Comparison of ENCODE assay signal across 17 mouse cellular contexts in the genomic region with DNA sequence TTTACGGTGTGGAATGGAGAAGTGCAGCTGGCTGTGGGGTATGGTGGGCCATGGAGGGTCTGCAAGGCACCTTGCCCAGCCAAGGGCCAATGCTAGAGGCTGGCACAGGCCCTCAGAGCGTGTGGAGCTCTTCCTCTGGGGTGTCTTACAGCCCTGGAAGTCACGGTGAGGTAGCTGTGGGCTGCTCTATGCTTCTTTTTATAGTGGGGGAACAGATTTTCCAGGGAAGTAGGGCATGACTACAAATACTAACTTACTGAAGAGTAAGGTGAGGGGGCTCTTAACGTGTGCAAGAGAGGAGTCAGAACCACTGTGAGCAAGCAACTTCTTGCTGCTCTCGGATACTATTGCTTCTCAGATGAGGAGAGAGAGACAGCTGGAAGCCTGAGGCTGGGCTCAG. TPM values are rescaled to one million over a fixed set of nuclear protein-coding genes. Genes with fewer than 3 reads are reported as not detected.
"Had no signal": no experiment of that assay in that cellular context is flagged by ENCODE, and none has a peak within 500 bp of the region (broad histone marks: within the 10 kb centered on the region; RNA-seq: fewer than 3 reads in every experiment).

No protein-coding gene starts in this region.

- H3K4me3 ChIP-seq: neural tube, embryonic 13.5 days; neural tube, embryonic 15.5 days; stomach, embryonic 15.5 days had no signal

- H3K27me3 ChIP-seq: neural tube, embryonic 13.5 days; neural tube, embryonic 15.5 days; stomach, embryonic 15.5 days had no signal

- H3K9ac ChIP-seq: neural tube, embryonic 13.5 days; neural tube, embryonic 15.5 days; stomach, embryonic 15.5 days had no signal

- H3K27ac ChIP-seq: neural tube, embryonic 13.5 days; neural tube, embryonic 15.5 days; stomach, embryonic 15.5 days had no signal

- H3K4me2 ChIP-seq: neural tube, embryonic 13.5 days; neural tube, embryonic 15.5 days; stomach, embryonic 15.5 days had no signal

- H3K9me3 ChIP-seq: neural tube, embryonic 13.5 days; neural tube, embryonic 15.5 days; stomach, embryonic 15.5 days had no signal

- H3K4me1 ChIP-seq: neural tube, embryonic 15.5 days had no signal

- DNase-seq: retina, postnatal 1 day; right cerebral cortex, adult 18-20 months; right cerebral cortex, postnatal 14 days; right cerebral cortex, postnatal 25 days; right cerebral cortex, postnatal 4 days; spleen, adult 18-20 months; thymus, adult 18-20 months; thymus, adult 2 months; thymus, postnatal 14 days; thymus, postnatal 25 days; thymus, postnatal 36 days; thymus, postnatal 4 days had no signal

RNA-seq across cellular contexts. Expression of a gene that starts 50.5 kb away (rescaled TPM):
- total RNA-seq: neutrophil, adult 5-6 weeks had no signal

RNA-seq across cellular contexts. Expression of a gene that starts 58.4 kb away (rescaled TPM):
- polyA plus RNA-seq: thymus, postnatal 0 days had no signal

RNA-seq across cellular contexts. Expression of a gene that starts 58.4 kb away (rescaled TPM):
- total RNA-seq: neutrophil, adult 5-6 weeks had no signal
